In the genomic region with DNA sequence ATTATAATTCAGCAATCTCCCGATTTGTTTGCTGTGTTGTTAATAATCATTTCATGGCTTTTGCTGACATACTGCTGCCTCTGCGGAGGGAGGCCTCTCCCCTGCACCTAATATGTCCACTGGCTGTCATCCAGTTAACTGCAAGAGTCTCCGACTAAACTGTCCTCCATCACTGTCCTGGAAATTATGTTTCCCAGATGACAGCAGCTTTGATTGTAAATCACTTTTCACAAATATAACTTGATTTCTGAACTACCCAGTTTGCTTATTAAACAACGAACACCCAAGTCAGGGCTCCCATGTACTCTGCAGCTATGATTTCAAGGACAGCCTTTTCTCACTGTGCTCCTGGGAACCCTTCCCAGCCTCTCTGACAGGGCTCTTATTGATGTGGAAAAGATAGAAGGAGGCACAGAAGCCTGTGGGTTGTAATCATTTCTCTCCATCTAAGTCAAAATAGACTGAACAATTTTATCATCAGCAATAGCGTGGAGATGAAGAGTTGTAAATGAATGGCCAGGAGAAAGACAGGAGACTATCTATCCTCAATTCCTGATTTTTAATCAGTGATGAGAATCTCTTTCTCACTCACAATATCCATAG, we compare ENCODE assay signal across 29 mouse cellular contexts. TPM values are rescaled to one million over a fixed set of nuclear protein-coding genes. Genes with fewer than 3 reads are reported as not detected.
A peak's percentile ranks its signal among the peaks of the same experiment; 100 is the strongest.
DNase-seq lines count a peak whose midpoint lies in the region; ATAC-seq lines count a peak whose summit lies in the region.
"Had no signal": no experiment of that assay in that cellular context is flagged by ENCODE, and none has a peak within 500 bp of the region (broad histone marks: within the 10 kb centered on the region; RNA-seq: fewer than 3 reads in every experiment).

No protein-coding gene starts in this region.

- no peak overlapping the region for H3K4me2 ChIP-seq in midbrain, embryonic 11.5 days
- H3K4me2 ChIP-seq in midbrain, embryonic 15.5 days, result no peak overlapping the region
- H3K4me2 ChIP-seq in neural tube, embryonic 14.5 days (ENCODE audit: low read depth, low read length), result no peak overlapping the region
- no peak overlapping the region for H3K4me2 ChIP-seq in kidney, embryonic 15.5 days
- H3K4me2 ChIP-seq: embryonic facial prominence, embryonic 13.5 days; forebrain, embryonic 15.5 days; heart, embryonic 15.5 days; limb, embryonic 12.5 days; liver, embryonic 15.5 days had no signal

- no peak for ATAC-seq in midbrain, embryonic 11.5 days (ENCODE audit: low FRiP score)
- no peak for ATAC-seq in midbrain, embryonic 15.5 days (replicated peaks)
- 0 out of 2 replicates have a peak, but pooled peaks have one; percentile 39 for ATAC-seq in neural tube, embryonic 14.5 days (ENCODE audit: low read depth)
- ATAC-seq in kidney, embryonic 15.5 days (replicated peaks; ENCODE audit: low FRiP score), result no peak
- ATAC-seq: forebrain, embryonic 15.5 days; Patski had no signal

- H3K4me1 ChIP-seq in midbrain, embryonic 11.5 days (ENCODE audit: control insufficient read depth, insufficient read depth, low read length), result no peaks in the 10 kb centered on the region
- H3K4me1 ChIP-seq in midbrain, embryonic 15.5 days, result peaks cover 15% of the 10 kb centered on the region
- H3K4me1 ChIP-seq in neural tube, embryonic 14.5 days (ENCODE audit: control insufficient read depth, insufficient read depth, low read length), result peaks cover 17% of the 10 kb centered on the region
- peaks cover 4% of the 10 kb centered on the region; the same call in 1 of the 2 replicates for H3K4me1 ChIP-seq in kidney, embryonic 15.5 days
- H3K4me1 ChIP-seq: embryonic facial prominence, embryonic 13.5 days; forebrain, embryonic 10.5 days; forebrain, embryonic 15.5 days; heart, embryonic 10.5 days; heart, embryonic 15.5 days; limb, embryonic 12.5 days; liver, embryonic 15.5 days; megakaryocyte, embryonic 14.5 days had no signal

- no peak overlapping the region for H3K4me3 ChIP-seq in midbrain, embryonic 11.5 days (ENCODE audit: low read depth, low read length)
- no peak overlapping the region for H3K4me3 ChIP-seq in midbrain, embryonic 15.5 days
- no peak overlapping the region for H3K4me3 ChIP-seq in neural tube, embryonic 14.5 days (ENCODE audit: low read depth, low read length)
- H3K4me3 ChIP-seq in kidney, embryonic 15.5 days (replicated peaks), result no peak overlapping the region
- H3K4me3 ChIP-seq: embryonic facial prominence, embryonic 13.5 days; forebrain, embryonic 10.5 days; forebrain, embryonic 15.5 days; heart, embryonic 10.5 days; heart, embryonic 15.5 days; layer of hippocampus, adult 2 months; left cerebral cortex, adult 2 months; limb, embryonic 12.5 days; liver, embryonic 15.5 days; megakaryocyte, embryonic 14.5 days had no signal

- no peaks in the 10 kb centered on the region for H3K27me3 ChIP-seq in midbrain, embryonic 11.5 days (ENCODE audit: control insufficient read depth, insufficient read depth, low read length)
- no peaks in the 10 kb centered on the region for H3K27me3 ChIP-seq in midbrain, embryonic 15.5 days (replicated peaks)
- no peaks in the 10 kb centered on the region for H3K27me3 ChIP-seq in neural tube, embryonic 14.5 days (ENCODE audit: control insufficient read depth, insufficient read depth, low read length)
- H3K27me3 ChIP-seq in kidney, embryonic 15.5 days, result no peaks in the 10 kb centered on the region
- H3K27me3 ChIP-seq: embryonic facial prominence, embryonic 13.5 days; forebrain, embryonic 15.5 days; heart, embryonic 15.5 days; limb, embryonic 12.5 days; liver, embryonic 15.5 days; megakaryocyte, embryonic 14.5 days had no signal

- 85% methylated on average over 5 of the region's 5 CpGs for WGBS in midbrain, embryonic 11.5 days
- WGBS in midbrain, embryonic 15.5 days, result 78% methylated on average over 5 of the region's 5 CpGs
- whole genome bisulfite sequencing in neural tube, embryonic 14.5 days, result 47% methylated on average over 5 of the region's 5 CpGs
- WGBS in kidney, embryonic 15.5 days, result 65% methylated on average over 5 of the region's 5 CpGs

- H3K36me3 ChIP-seq in midbrain, embryonic 11.5 days (ENCODE audit: control insufficient read depth, insufficient read depth, low read length), result no peaks in the 10 kb centered on the region
- 0 out of 2 replicates have a peak, but pooled peaks cover 4% of the 10 kb centered on the region for H3K36me3 ChIP-seq in midbrain, embryonic 15.5 days (replicated peaks)
- no peaks in the 10 kb centered on the region for H3K36me3 ChIP-seq in neural tube, embryonic 14.5 days (ENCODE audit: control insufficient read depth, insufficient read depth, low read length)
- no peaks in the 10 kb centered on the region for H3K36me3 ChIP-seq in kidney, embryonic 15.5 days
- H3K36me3 ChIP-seq: embryonic facial prominence, embryonic 13.5 days; forebrain, embryonic 10.5 days; forebrain, embryonic 15.5 days; G1E; heart, embryonic 10.5 days; heart, embryonic 15.5 days; limb, embryonic 12.5 days; liver, embryonic 15.5 days had no signal

- H3K9ac ChIP-seq in midbrain, embryonic 11.5 days (ENCODE audit: low read length), result no peak overlapping the region
- H3K9ac ChIP-seq in midbrain, embryonic 15.5 days, result no peak overlapping the region
- H3K9ac ChIP-seq in neural tube, embryonic 14.5 days (replicated peaks; ENCODE audit: low read depth, low read length), result no peak overlapping the region
- H3K9ac ChIP-seq in kidney, embryonic 15.5 days, result no peak overlapping the region
- H3K9ac ChIP-seq: embryonic facial prominence, embryonic 13.5 days; forebrain, embryonic 15.5 days; heart, embryonic 15.5 days; limb, embryonic 12.5 days; liver, embryonic 15.5 days had no signal

- H3K27ac ChIP-seq in midbrain, embryonic 11.5 days (ENCODE audit: low read depth, low read length), result no peak overlapping the region
- H3K27ac ChIP-seq in midbrain, embryonic 15.5 days, result no peak overlapping the region
- peak overlapping the region; percentile 18; the same call in 1 of the 2 replicates for H3K27ac ChIP-seq in neural tube, embryonic 14.5 days (ENCODE audit: low read depth, low read length)
- H3K27ac ChIP-seq in kidney, embryonic 15.5 days, result no peak overlapping the region
- H3K27ac ChIP-seq: embryonic facial prominence, embryonic 13.5 days; forebrain, embryonic 10.5 days; forebrain, embryonic 15.5 days; heart, embryonic 10.5 days; heart, embryonic 15.5 days; layer of hippocampus, adult 2 months; left cerebral cortex, adult 2 months; limb, embryonic 12.5 days; liver, embryonic 15.5 days had no signal

- peak; percentile 46 to 54 for DNase-seq in cerebellum, postnatal 10 days
- no peak for DNase-seq in cerebellum, adult 8-10 months
- peak; percentile 57 for DNase-seq in midbrain, embryonic 11.5 days (ENCODE audit: low spot score, missing footprints)
- peak; percentile 38 for DNase-seq in brain, adult 2 months (ENCODE audit: low read depth, low spot score)
- DNase-seq: adrenal gland, postnatal 10 days; gastrocnemius, postnatal 25 days; heart, adult 11 months; kidney, adult 11 months; kidney, postnatal 36 days; lung, postnatal 36 days; thymus, adult 2 months; thymus, postnatal 36 days had no signal

- H3K9me3 ChIP-seq in midbrain, embryonic 11.5 days (ENCODE audit: control insufficient read depth, low read length), result no peaks in the 10 kb centered on the region
- H3K9me3 ChIP-seq in midbrain, embryonic 15.5 days, result no peaks in the 10 kb centered on the region
- no peaks in the 10 kb centered on the region for H3K9me3 ChIP-seq in neural tube, embryonic 14.5 days (ENCODE audit: control insufficient read depth, low read length)
- H3K9me3 ChIP-seq in kidney, embryonic 15.5 days (replicated peaks), result no peaks in the 10 kb centered on the region
- H3K9me3 ChIP-seq: embryonic facial prominence, embryonic 13.5 days; forebrain, embryonic 10.5 days; forebrain, embryonic 15.5 days; G1E; heart, embryonic 10.5 days; heart, embryonic 15.5 days; limb, embryonic 12.5 days; liver, embryonic 15.5 days had no signal

RNA-seq across cellular contexts. Expression of a gene that starts 49.6 kb away (rescaled TPM):
- polyA plus RNA-seq in midbrain, embryonic 11.5 days (2014; fragmentation: Nextera tagmentation; extraction: Ambion mirVana), result 35.3 and 37.4 TPM in 2 replicates
- 239 and 275 TPM in 2 replicates for polyA plus RNA-seq in midbrain, embryonic 15.5 days (2015; fragmentation: Nextera tagmentation; extraction: Ambion mirVana)
- 211 and 214 TPM in 2 replicates for polyA plus RNA-seq in neural tube, embryonic 14.5 days (2014; fragmentation: Nextera tagmentation; extraction: Ambion mirVana)
- polyA plus RNA-seq in kidney, embryonic 15.5 days (2015; fragmentation: Nextera tagmentation; extraction: Ambion mirVana), result 0.41 and 2.9 TPM in 2 replicates
- polyA plus RNA-seq: G1E; kidney, embryonic 14.5 days; liver, adult 2 months; Patski; thymus, adult 2 months had no signal
